Mouse (Mus musculus) thymus, adult 2 months (tissue): ENCODE results near the gene Grn. TPM values are rescaled to one million over a fixed set of nuclear protein-coding genes. Genes with fewer than 3 reads are reported as not detected.

Experiments
- DNase-seq: peaks from one replicate; pipeline ENCODE4 v3.0.0; 2021
- H3K27ac ChIP-seq: fragments of 200-500 bp; 2 replicates; pipeline ENCODE4 v1.5.1; 2012; ENCODE audit warnings: low read length, control low read depth; ENCODE audit not compliant: control insufficient read depth, insufficient read depth
- H3K27me3 ChIP-seq: fragments of 200-500 bp; 2 replicates; pipeline ENCODE4 v1.6.1; 2012; ENCODE audit warnings: mild to moderate bottlenecking, low read length, moderate library complexity, mixed read lengths; ENCODE audit not compliant: control insufficient read depth, insufficient read depth
- H3K36me3 ChIP-seq: fragments of 200-500 bp; 2 replicates; pipeline ENCODE4 v1.6.1; 2012; ENCODE audit warnings: mild to moderate bottlenecking, low read length, moderate library complexity; ENCODE audit not compliant: control insufficient read depth, insufficient read depth
- H3K4me1 ChIP-seq: fragments of 200-500 bp; replicated peaks from 2 replicates; pipeline ENCODE4 v1.6.1; 2012; ENCODE audit warnings: low read length; ENCODE audit not compliant: control insufficient read depth, insufficient read depth
- H3K4me3 ChIP-seq: fragments of 200-500 bp; 2 replicates; pipeline ENCODE4 v1.5.1; 2012; ENCODE audit warnings: mild to moderate bottlenecking, low read length, control low read depth, moderate library complexity; ENCODE audit not compliant: control insufficient read depth, insufficient read depth
- CTCF ChIP-seq: fragments of 200-500 bp; IDR thresholded peaks from 2 replicates; pipeline ENCODE4 v1.5.1; 2012; ENCODE audit warnings: mild to moderate bottlenecking, control low read depth, low read length, moderate library complexity, borderline replicate concordance; ENCODE audit not compliant: control insufficient read depth, poor library complexity, insufficient read depth; ENCODE audit errors: extremely low read depth
- POLR2A ChIP-seq: fragments of 200-500 bp; IDR thresholded peaks from 2 replicates; pipeline ENCODE4 v1.6.1; 2012; ENCODE audit warnings: mild to moderate bottlenecking, low read length, control low read depth, moderate library complexity; ENCODE audit not compliant: control insufficient read depth, poor library complexity, insufficient read depth; ENCODE audit errors: extremely low read depth
- WGBS: fragments of 180-500 bp; shearing (Covaris S2); methylation state at CpG from one replicate; pipeline ENCODE4 v1.1.7; 2018; 5-methylcytosine and 5-hydroxymethylcytosine counted together
- polyA plus RNA-seq: library from polyadenylated mRNA; depleted of rRNA; stranded (reverse); fragments of >200 nt; gene quantifications from 2 replicates; pipeline ENCODE4 v1.2.3, GENCODE M21; 2012

Grn gene
- polyA plus RNA-seq, 1 experiment = 151 TPM

GRCm38 (mm10) chr11:102400513-102401084, 29.5 kb upstream of the Grn start:
- TF ChIP-seq CTCF (no peak), POLR2A (no peak)
- no peaks in the 10 kb centered on the region for H3K36me3 ChIP-seq
- H3K27me3 ChIP-seq = peaks cover 6% of the 10 kb centered on the region; the same call in 1 of the 2 replicates
- no peaks in the 10 kb centered on the region; the same call in 1 of the 2 replicates for H3K4me1 ChIP-seq
- no peak for DNase-seq
- WGBS = 46% methylated on average over 12 of the region's 12 CpGs
- no peak overlapping the region for H3K4me3 ChIP-seq
- no peak overlapping the region for H3K27ac ChIP-seq

- no peak overlapping the region for H3K27ac ChIP-seq
- H3K36me3 ChIP-seq = no peaks in the 10 kb centered on the region
- peaks cover 6% of the 10 kb centered on the region for H3K4me1 ChIP-seq
- WGBS = 86% methylated on average over 12 of the region's 12 CpGs
- TF ChIP-seq POLR2A = no peak
- TF ChIP-seq CTCF = no peak
- no peak for DNase-seq
- no peak overlapping the region for H3K4me3 ChIP-seq
- H3K27me3 ChIP-seq = peaks cover 6% of the 10 kb centered on the region; the same call in 1 of the 2 replicates
Observed at GRCm38 (mm10) chr11:102401898-102402500, 28.1 kb upstream of the Grn start.

GRCm38 (mm10) chr11:102403657-102404056, 26.5 kb upstream of the Grn start:
- no peak overlapping the region for H3K27ac ChIP-seq
- TF ChIP-seq CTCF (no peak), POLR2A (no peak)

GRCm38 (mm10) chr11:102404161-102405010, 25.7 kb upstream of the Grn start:
- TF ChIP-seq CTCF (no peak), POLR2A (no peak)

More at GRCm38 (mm10) chr11:102403657-102404056, 26.5 kb upstream of the Grn start:
- no peak overlapping the region for H3K4me3 ChIP-seq
- no peak for DNase-seq
- peaks cover 6% of the 10 kb centered on the region; the same call in 1 of the 2 replicates for H3K27me3 ChIP-seq
- H3K4me1 ChIP-seq = peaks cover 12% of the 10 kb centered on the region
- 97% methylated on average over 11 of the region's 11 CpGs for WGBS
- no peaks in the 10 kb centered on the region for H3K36me3 ChIP-seq

GRCm38 (mm10) chr11:102405544-102406285, 24.4 kb upstream of the Grn start:
- DNase-seq = no peak
- Histone ChIP-seq H3K36me3 (no peaks in the 10 kb centered on the region), H3K27ac (no peak overlapping the region), H3K4me3 (no peak overlapping the region), H3K27me3 (no peaks in the 10 kb centered on the region; the same call in 1 of the 2 replicates), H3K4me1 (peaks cover 12% of the 10 kb centered on the region)
- TF ChIP-seq CTCF (no peak), POLR2A (no peak)
- WGBS = 88% methylated on average over 11 of the region's 11 CpGs

More at GRCm38 (mm10) chr11:102404161-102405010, 25.7 kb upstream of the Grn start:
- WGBS = 95% methylated on average over 18 of the region's 18 CpGs
- Histone ChIP-seq H3K4me3 (no peak overlapping the region), H3K4me1 (peaks cover 12% of the 10 kb centered on the region), H3K27ac (no peak overlapping the region), H3K27me3 (peaks cover 3% of the 10 kb centered on the region; the same call in 1 of the 2 replicates), H3K36me3 (no peaks in the 10 kb centered on the region)
- DNase-seq = no peak
